Mouse (Mus musculus): ENCODE data around the gene Psmd13. TPM values are rescaled to one million over a fixed set of nuclear protein-coding genes. Genes with fewer than 3 reads are reported as not detected.

Gene Psmd13
- polyA plus RNA-seq, 1 experiment from 2014 or later = 183 TPM

GRCm38 (mm10) chr7:140854483-140854882 lies 27.3 kb upstream of the Psmd13 start:
- no peak for DNase-seq (ENCODE audit: low spot score)
- peak overlapping the region; percentile 99; the same call in 1 of the 2 replicates for H3K4me2 ChIP-seq

GRCm38 (mm10) chr7:140855181-140855580 lies 26.6 kb upstream of the Psmd13 start:
- Histone ChIP-seq H3K27me3 (replicated peaks; ENCODE audit: control insufficient read depth, insufficient read depth, low read length) (no peaks in the 10 kb centered on the region), H3K36me3 (ENCODE audit: control insufficient read depth, insufficient read depth, low read length) (peaks cover 31% of the 10 kb centered on the region), H3K4me3 (ENCODE audit: low read depth, low read length) (peak overlapping the region; percentile 67), H3K9me3 (ENCODE audit: control insufficient read depth, low read length) (no peaks in the 10 kb centered on the region), H3K9ac (ENCODE audit: low read depth, low read length) (peak overlapping the region; percentile 91), H3K4me2 (peak overlapping the region; percentile 99), H3K4me1 (replicated peaks; ENCODE audit: control insufficient read depth, insufficient read depth, low read length) (peaks cover 22% of the 10 kb centered on the region), H3K27ac (ENCODE audit: low read depth, low read length) (no peak overlapping the region)
- ATAC-seq (replicated peaks; ENCODE audit: low FRiP score) = no peak
- 69% methylated on average over 9 of the region's 9 CpGs for WGBS
- DNase-seq (ENCODE audit: low spot score) = no peak

More at GRCm38 (mm10) chr7:140854483-140854882, 27.3 kb upstream of the Psmd13 start:
- H3K9me3 ChIP-seq (ENCODE audit: control insufficient read depth, low read length) = no peaks in the 10 kb centered on the region
- whole genome bisulfite sequencing = 93% methylated on average over 18 of the region's 18 CpGs
- no peak overlapping the region for H3K9ac ChIP-seq (ENCODE audit: low read depth, low read length)
- no peaks in the 10 kb centered on the region for H3K27me3 ChIP-seq (replicated peaks; ENCODE audit: control insufficient read depth, insufficient read depth, low read length)
- H3K4me1 ChIP-seq (replicated peaks; ENCODE audit: control insufficient read depth, insufficient read depth, low read length) = peaks cover 22% of the 10 kb centered on the region
- H3K27ac ChIP-seq (ENCODE audit: low read depth, low read length) = no peak overlapping the region
- H3K36me3 ChIP-seq (ENCODE audit: control insufficient read depth, insufficient read depth, low read length) = peaks cover 27% of the 10 kb centered on the region
- H3K4me3 ChIP-seq (ENCODE audit: low read depth, low read length) = peak overlapping the region; percentile 67; the same call in 1 of the 2 replicates
- ATAC-seq (replicated peaks; ENCODE audit: low FRiP score) = no peak

GRCm38 (mm10) chr7:140855860-140856784 lies 25.6 kb upstream of the Psmd13 start, which contains the start of gene Gm45785:
Gene Gm45785 (minus strand): TSS chr7:140856331.
- WGBS = under 1% methylated on average over 51 of the region's 51 CpGs
- peak; percentile 88 for DNase-seq (ENCODE audit: low spot score)
- no peaks in the 10 kb centered on the region for H3K27me3 ChIP-seq (replicated peaks; ENCODE audit: control insufficient read depth, insufficient read depth, low read length)
- peak within 1 kb of the TSS; percentile 67 for H3K4me3 ChIP-seq (ENCODE audit: low read depth, low read length)
- H3K4me2 ChIP-seq = peak within 1 kb of the TSS; percentile 99
- peak within 1 kb of the TSS; percentile 95 for H3K27ac ChIP-seq (ENCODE audit: low read depth, low read length)
- H3K4me1 ChIP-seq (replicated peaks; ENCODE audit: control insufficient read depth, insufficient read depth, low read length) = peaks cover 22% of the 10 kb centered on the region
- peak; percentile 78 for ATAC-seq (replicated peaks; ENCODE audit: low FRiP score)
- no peaks in the 10 kb centered on the region for H3K9me3 ChIP-seq (ENCODE audit: control insufficient read depth, low read length)
- H3K9ac ChIP-seq (ENCODE audit: low read depth, low read length) = peak within 1 kb of the TSS; percentile 91
- peaks cover 37% of the 10 kb centered on the region for H3K36me3 ChIP-seq (ENCODE audit: control insufficient read depth, insufficient read depth, low read length)

- peak within 1 kb of the TSS; percentile 99 for H3K4me2 ChIP-seq
- H3K9ac ChIP-seq (ENCODE audit: low read depth, low read length) = peak within 1 kb of the TSS; percentile 91
- DNase-seq (ENCODE audit: low spot score) = peak; percentile 85
- peaks cover 44% of the 10 kb centered on the region for H3K36me3 ChIP-seq (ENCODE audit: control insufficient read depth, insufficient read depth, low read length)
- peaks cover 22% of the 10 kb centered on the region for H3K4me1 ChIP-seq (replicated peaks; ENCODE audit: control insufficient read depth, insufficient read depth, low read length)
- ATAC-seq (replicated peaks; ENCODE audit: low FRiP score) = peak; percentile 82
- H3K27ac ChIP-seq (ENCODE audit: low read depth, low read length) = peak within 1 kb of the TSS; percentile 95
- H3K4me3 ChIP-seq (ENCODE audit: low read depth, low read length) = peak within 1 kb of the TSS; percentile 67
- no peaks in the 10 kb centered on the region for H3K9me3 ChIP-seq (ENCODE audit: control insufficient read depth, low read length)
- under 1% methylated on average over 50 of the region's 50 CpGs for WGBS
- no peaks in the 10 kb centered on the region for H3K27me3 ChIP-seq (replicated peaks; ENCODE audit: control insufficient read depth, insufficient read depth, low read length)
These were observed 24.8 kb upstream of the Psmd13 start, which contains the start of gene Ric8a for GRCm38 (mm10) chr7:140856785-140857549. Gene Ric8a (plus strand): TSS chr7:140856957.

GRCm38 (mm10) chr7:140857550-140858505 lies 23.9 kb upstream of the Psmd13 start, which contains the start of gene Bet1l:
Gene Bet1l (minus strand): TSS chr7:140857577.
- Histone ChIP-seq H3K36me3 (ENCODE audit: control insufficient read depth, insufficient read depth, low read length) (peaks cover 43% of the 10 kb centered on the region), H3K27me3 (replicated peaks; ENCODE audit: control insufficient read depth, insufficient read depth, low read length) (no peaks in the 10 kb centered on the region), H3K27ac (ENCODE audit: low read depth, low read length) (peak within 1 kb of the TSS; percentile 95), H3K9ac (ENCODE audit: low read depth, low read length) (peak within 1 kb of the TSS; percentile 91), H3K9me3 (ENCODE audit: control insufficient read depth, low read length) (no peaks in the 10 kb centered on the region), H3K4me1 (replicated peaks; ENCODE audit: control insufficient read depth, insufficient read depth, low read length) (peaks cover 22% of the 10 kb centered on the region), H3K4me3 (ENCODE audit: low read depth, low read length) (peak within 1 kb of the TSS; percentile 67), H3K4me2 (peak within 1 kb of the TSS; percentile 99)
- ATAC-seq (replicated peaks; ENCODE audit: low FRiP score) (peak; percentile 32), DNase-seq (ENCODE audit: low spot score) (peak; percentile 44)
- WGBS = 30% methylated on average over 40 of the region's 40 CpGs

- 94% methylated on average over 8 of the region's 8 CpGs for WGBS
- Histone ChIP-seq H3K9me3 (ENCODE audit: control insufficient read depth, low read length) (no peaks in the 10 kb centered on the region), H3K27ac (ENCODE audit: low read depth, low read length) (no peak overlapping the region), H3K4me2 (peak overlapping the region; percentile 99), H3K27me3 (replicated peaks; ENCODE audit: control insufficient read depth, insufficient read depth, low read length) (no peaks in the 10 kb centered on the region), H3K4me3 (ENCODE audit: low read depth, low read length) (peak overlapping the region; percentile 67; the same call in 1 of the 2 replicates), H3K36me3 (ENCODE audit: control insufficient read depth, insufficient read depth, low read length) (peaks cover 40% of the 10 kb centered on the region), H3K4me1 (replicated peaks; ENCODE audit: control insufficient read depth, insufficient read depth, low read length) (peaks cover 17% of the 10 kb centered on the region), H3K9ac (ENCODE audit: low read depth, low read length) (no peak overlapping the region)
- ATAC-seq (replicated peaks; ENCODE audit: low FRiP score) (no peak), DNase-seq (ENCODE audit: low spot score) (no peak)
These were observed 23.0 kb upstream of the Psmd13 start for GRCm38 (mm10) chr7:140858746-140859145.

GRCm38 (mm10) chr7:140859997-140860396 lies 21.8 kb upstream of the Psmd13 start:
- ATAC-seq (replicated peaks; ENCODE audit: low FRiP score) (no peak), DNase-seq (ENCODE audit: low spot score) (no peak)
- Histone ChIP-seq H3K4me2 (no peak overlapping the region), H3K27me3 (replicated peaks; ENCODE audit: control insufficient read depth, insufficient read depth, low read length) (no peaks in the 10 kb centered on the region), H3K36me3 (ENCODE audit: control insufficient read depth, insufficient read depth, low read length) (peaks cover 40% of the 10 kb centered on the region), H3K4me1 (replicated peaks; ENCODE audit: control insufficient read depth, insufficient read depth, low read length) (peaks cover 15% of the 10 kb centered on the region), H3K4me3 (ENCODE audit: low read depth, low read length) (no peak overlapping the region), H3K9ac (ENCODE audit: low read depth, low read length) (no peak overlapping the region), H3K9me3 (ENCODE audit: control insufficient read depth, low read length) (no peaks in the 10 kb centered on the region), H3K27ac (ENCODE audit: low read depth, low read length) (no peak overlapping the region)
- 80% methylated on average over 6 of the region's 6 CpGs for WGBS
